Mouse (Mus musculus) cerebellum, adult 2 months (tissue): Measurements from ENCODE around the gene Xylb.

Experiments used
- CTCF ChIP-seq: fragments of 200-500 bp; IDR thresholded peaks from 2 replicates; pipeline ENCODE4 v1.5.1; 2011; ENCODE audit warnings: low read depth, mild to moderate bottlenecking, control low read depth, low read length, moderate library complexity, borderline replicate concordance; ENCODE audit not compliant: insufficient read depth
- POLR2A ChIP-seq: fragments of 200-500 bp; IDR thresholded peaks from 2 replicates; pipeline ENCODE4 v1.6.1; 2011; ENCODE audit warnings: low read length, control low read depth, borderline replicate concordance; ENCODE audit not compliant: insufficient read depth

- TF ChIP-seq CTCF (no peak), POLR2A (no peak)
Observed at GRCm38 (mm10) chr9:119330186-119330963, 26.8 kb upstream of the Xylb start.
